Mouse (Mus musculus) embryonic facial prominence, embryonic 11.5 days (tissue): ENCODE measurements around the gene Hadh. TPM values are rescaled to one million over a fixed set of nuclear protein-coding genes. Genes with fewer than 3 reads are reported as not detected.

Experiments used
- ATAC-seq: fragments of 200-750 bp; cut with Nextera tagmentation; replicated peaks from 2 replicates; pipeline ENCODE4 v1.8.0; 2017; ENCODE audit warnings: low read depth; ENCODE audit not compliant: insufficient number of reproducible peaks, low FRiP score, low TSS enrichment
- DNase-seq: peaks from one replicate; pipeline ENCODE4 v3.0.0-alpha.2; 2015; ENCODE audit warnings: low spot score
- H3K27ac ChIP-seq: fragments of 300-500 bp; sonication (generic); replicated peaks from 2 replicates; pipeline ENCODE4 v1.5.1; 2014; ENCODE audit warnings: mild to moderate bottlenecking, low read depth, low read length, control low read depth
- H3K27me3 ChIP-seq: fragments of 300-500 bp; sonication (generic); 2 replicates; pipeline ENCODE4 v1.6.1; 2014; ENCODE audit warnings: mild to moderate bottlenecking, low read length, moderate library complexity, mixed read lengths; ENCODE audit not compliant: control insufficient read depth, insufficient read depth
- H3K36me3 ChIP-seq: fragments of 300-500 bp; sonication (generic); replicated peaks from 2 replicates; pipeline ENCODE4 v1.6.1; 2014; ENCODE audit warnings: low read depth, mild to moderate bottlenecking, low read length, moderate library complexity, mixed read lengths; ENCODE audit not compliant: control insufficient read depth, insufficient read depth
- H3K4me1 ChIP-seq: fragments of 300-500 bp; sonication (generic); 2 replicates; pipeline ENCODE4 v1.6.1; 2014; ENCODE audit warnings: low read length, mixed read lengths; ENCODE audit not compliant: control insufficient read depth, insufficient read depth
- H3K4me2 ChIP-seq: fragments of 300-500 bp; sonication (generic); 2 replicates; pipeline ENCODE4 v1.6.1; 2014; ENCODE audit warnings: low read depth, mild to moderate bottlenecking, control low read depth, low read length, moderate library complexity
- H3K4me3 ChIP-seq: fragments of 300-500 bp; sonication (generic); 2 replicates; pipeline ENCODE4 v1.5.1; 2014; ENCODE audit warnings: low read depth, low read length, control low read depth
- H3K9ac ChIP-seq: fragments of 300-500 bp; sonication (generic); replicated peaks from 2 replicates; pipeline ENCODE4 v1.6.1; 2014; ENCODE audit warnings: mild to moderate bottlenecking, control low read depth, low read length
- H3K9me3 ChIP-seq: fragments of 300-500 bp; sonication (generic); replicated peaks from 2 replicates; pipeline ENCODE4 v1.6.1; 2016; ENCODE audit warnings: mild to moderate bottlenecking, low read length, inconsistent platforms, mixed read lengths; ENCODE audit not compliant: control insufficient read depth
- WGBS: fragments of 180-500 bp; shearing (Covaris S2); extraction: QIAGEN DNeasy Blood & Tissue Kit; methylation state at CpG from one replicate; pipeline ENCODE4 v1.1.7; 2014; 5-methylcytosine and 5-hydroxymethylcytosine counted together
- polyA plus RNA-seq: library from polyadenylated mRNA; unstranded; fragments of >200 nt; fragmentation: Nextera tagmentation; extraction: Ambion mirVana; gene quantifications from 2 replicates; pipeline ENCODE4 v1.2.1, GENCODE M21; 2014

Gene Hadh
- polyA plus RNA-seq, 1 experiment from 2014 or later, result 116 TPM

DNA sequence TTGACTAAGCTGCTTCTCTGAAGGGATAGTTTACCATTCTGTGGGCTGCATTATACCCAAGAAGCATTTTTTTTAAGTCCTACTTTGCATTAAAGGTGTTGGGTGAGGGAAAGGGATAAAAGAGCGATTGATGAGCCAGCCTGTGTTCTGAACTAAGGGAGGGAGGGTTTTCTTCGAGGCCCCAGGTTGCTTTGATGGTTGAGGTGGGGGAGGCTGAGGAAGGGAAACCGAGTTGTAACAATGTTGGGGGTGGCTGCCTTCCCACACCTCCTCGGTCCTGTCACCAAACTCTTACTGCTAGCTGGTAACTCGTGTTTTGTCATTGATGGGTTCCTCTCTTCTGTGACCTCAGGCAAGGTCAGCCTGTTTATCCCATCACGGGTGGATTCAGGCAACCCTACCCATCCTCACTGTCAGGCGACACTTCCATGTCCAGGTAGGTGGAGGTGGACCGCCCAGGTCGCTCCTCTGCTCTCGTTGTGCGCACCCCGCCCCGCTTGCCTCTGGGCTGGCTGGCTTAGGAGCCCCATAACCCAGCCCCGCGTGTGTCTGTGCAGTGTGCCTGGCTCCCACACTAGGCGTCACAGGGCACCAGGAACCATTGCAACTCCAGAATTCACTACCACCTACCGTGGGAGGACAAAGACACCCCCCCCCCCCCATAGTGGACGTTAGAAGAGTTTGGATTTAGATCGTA is 81.1 kb downstream of the Hadh start:
- H3K27ac ChIP-seq, result no peak overlapping the region
- no peaks in the 10 kb centered on the region for H3K4me1 ChIP-seq
- H3K27me3 ChIP-seq, result no peaks in the 10 kb centered on the region
- no peak overlapping the region for H3K4me2 ChIP-seq
- 78% methylated on average over 19 of the region's 19 CpGs for WGBS
- H3K9ac ChIP-seq, result no peak overlapping the region
- DNase-seq (no peak), ATAC-seq (no peak)
- no peaks in the 10 kb centered on the region for H3K36me3 ChIP-seq
- no peak overlapping the region for H3K4me3 ChIP-seq
- H3K9me3 ChIP-seq, result no peaks in the 10 kb centered on the region

DNA sequence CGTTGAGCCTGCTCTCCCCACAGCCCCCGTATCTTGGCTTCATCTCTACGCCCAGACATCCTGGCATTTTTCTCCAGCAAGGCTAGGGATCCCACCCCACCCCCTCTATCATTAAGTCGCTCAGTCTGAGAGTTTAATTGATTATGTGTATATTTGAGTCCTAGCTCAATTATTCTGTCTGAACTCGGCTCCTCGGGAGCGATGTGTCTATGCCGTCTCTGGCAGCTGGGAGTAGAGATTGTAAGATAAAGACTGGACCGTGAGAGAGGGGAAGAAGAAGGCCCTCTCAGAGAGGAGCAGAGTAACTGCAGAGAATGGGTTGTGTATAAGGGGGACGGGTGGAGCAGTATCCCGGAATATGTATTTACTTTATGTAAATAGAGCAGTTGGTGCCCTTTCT is 81.7 kb downstream of the Hadh start:
- no peak overlapping the region for H3K4me2 ChIP-seq
- no peak overlapping the region for H3K9ac ChIP-seq
- no peak overlapping the region for H3K27ac ChIP-seq
- ATAC-seq, result no peak
- H3K4me3 ChIP-seq, result no peak overlapping the region
- no peaks in the 10 kb centered on the region for H3K27me3 ChIP-seq
- DNase-seq, result no peak
- 50% methylated on average over 11 of the region's 11 CpGs for WGBS
- H3K9me3 ChIP-seq, result no peaks in the 10 kb centered on the region
- no peaks in the 10 kb centered on the region for H3K36me3 ChIP-seq
- no peaks in the 10 kb centered on the region for H3K4me1 ChIP-seq

DNA sequence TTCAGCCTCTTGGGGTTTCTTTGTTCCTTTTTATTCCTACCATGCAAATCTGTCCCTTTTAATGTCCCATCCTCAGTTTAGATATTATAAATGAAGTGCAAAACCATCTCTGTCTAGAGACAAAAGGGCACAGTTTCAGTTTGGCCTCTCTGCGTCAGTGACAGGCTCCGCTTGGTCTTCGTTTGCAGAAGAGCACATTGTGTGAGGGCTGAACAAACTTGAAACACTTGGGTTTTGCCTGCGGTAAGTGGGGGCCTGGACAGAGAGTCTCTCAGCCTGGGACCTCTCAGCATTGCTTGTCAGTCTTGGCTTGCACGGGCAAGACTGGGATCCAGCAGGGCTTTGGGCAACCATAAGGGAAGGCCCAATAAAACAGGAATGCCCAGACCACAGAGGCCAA is 85.7 kb downstream of the Hadh start:
- 0 out of 2 replicates have a peak, but pooled peaks have one; percentile 40 for ATAC-seq
- no peak overlapping the region for H3K4me2 ChIP-seq
- H3K36me3 ChIP-seq, result no peaks in the 10 kb centered on the region
- 56% methylated on average over 5 of the region's 5 CpGs for WGBS
- H3K4me3 ChIP-seq, result no peak overlapping the region
- no peak for DNase-seq
- H3K9ac ChIP-seq, result no peak overlapping the region
- H3K4me1 ChIP-seq, result no peaks in the 10 kb centered on the region
- H3K27ac ChIP-seq, result no peak overlapping the region
- H3K9me3 ChIP-seq, result no peaks in the 10 kb centered on the region
- H3K27me3 ChIP-seq, result no peaks in the 10 kb centered on the region

Other genes with a start within 250 kb of the Hadh start
- 73.9 and 87.2 TPM in 2 replicates for gene Lef1, start 161.6 kb downstream of the Hadh start, polyA plus RNA-seq
- 1.4 and 2.4 TPM in 2 replicates for gene Cyp2u1, start 31.1 kb upstream of the Hadh start, polyA plus RNA-seq
- gene Sgms2, start 219.3 kb upstream of the Hadh start, polyA plus RNA-seq, result 0.46 and 2.0 TPM in 2 replicates